Mouse (Mus musculus) stomach, embryonic 15.5 days (tissue): ENCODE data around the gene Prm1. TPM values are rescaled to one million over a fixed set of nuclear protein-coding genes. Genes with fewer than 3 reads are reported as not detected.
"Not testable (repeated sequence)": the region's sequence is repeated elsewhere in the genome, so short reads cannot be mapped to it uniquely, and the experiment has no call there.

Experiments
- ATAC-seq: fragments of 200-750 bp; cut with Nextera tagmentation; 2 replicates; pipeline ENCODE4 v1.8.0; 2017; ENCODE audit warnings: low read depth, moderate number of reproducible peaks, moderate TSS enrichment; ENCODE audit not compliant: insufficient read depth, low FRiP score
- H3K27ac ChIP-seq: fragments of 300-500 bp; sonication (generic); 2 replicates; pipeline ENCODE4 v1.5.1; 2015; ENCODE audit warnings: mild to moderate bottlenecking, inconsistent platforms
- H3K27me3 ChIP-seq: fragments of 300-500 bp; sonication (generic); replicated peaks from 2 replicates; pipeline ENCODE4 v1.6.1; 2015; ENCODE audit warnings: inconsistent platforms
- H3K36me3 ChIP-seq: fragments of 300-500 bp; sonication (generic); 2 replicates; pipeline ENCODE4 v1.6.1; 2015; ENCODE audit warnings: inconsistent platforms
- H3K4me1 ChIP-seq: fragments of 300-500 bp; sonication (generic); 2 replicates; pipeline ENCODE4 v1.6.1; 2015; ENCODE audit warnings: inconsistent platforms
- H3K4me2 ChIP-seq: fragments of 300-500 bp; sonication (generic); 2 replicates; pipeline ENCODE4 v1.6.1; 2015; ENCODE audit warnings: mild to moderate bottlenecking, inconsistent platforms
- H3K4me3 ChIP-seq: fragments of 300-500 bp; sonication (generic); replicated peaks from 2 replicates; pipeline ENCODE4 v1.5.1; 2015; ENCODE audit warnings: inconsistent platforms
- H3K9ac ChIP-seq: fragments of 300-500 bp; sonication (generic); 2 replicates; pipeline ENCODE4 v1.6.1; 2015; ENCODE audit warnings: inconsistent platforms
- H3K9me3 ChIP-seq: fragments of 300-500 bp; sonication (generic); 2 replicates; pipeline ENCODE4 v1.6.1; 2016; ENCODE audit warnings: inconsistent platforms
- WGBS: fragments of 180-500 bp; shearing (Covaris S2); methylation state at CpG from one replicate; pipeline ENCODE4 v1.1.7; 2015; 5-methylcytosine and 5-hydroxymethylcytosine counted together
- polyA plus RNA-seq: library from polyadenylated mRNA; unstranded; fragments of >200 nt; fragmentation: Nextera tagmentation; extraction: Ambion mirVana; gene quantifications from 2 replicates; pipeline ENCODE4 v1.2.1, GENCODE M21; 2015

Prm1 gene
- polyA plus RNA-seq, 1 experiment from 2014 or later: not detected

GRCm38 (mm10) chr16:10818579-10819135 lies 13.0 kb upstream of the Prm1 start:
- WGBS: 79% methylated on average over 4 of the region's 4 CpGs
- Histone ChIP-seq H3K4me1 (0 out of 2 replicates have a peak, but pooled peaks cover 8% of the 10 kb centered on the region), H3K27me3 (no peaks in the 10 kb centered on the region), H3K9ac (no peak overlapping the region), H3K4me2 (no peak overlapping the region), H3K9me3 (no peaks in the 10 kb centered on the region), H3K4me3 (no peak overlapping the region), H3K27ac (no peak overlapping the region), H3K36me3 (no peaks in the 10 kb centered on the region)
- 0 out of 2 replicates have a peak, but pooled peaks have one; percentile 19 for ATAC-seq

DNA sequence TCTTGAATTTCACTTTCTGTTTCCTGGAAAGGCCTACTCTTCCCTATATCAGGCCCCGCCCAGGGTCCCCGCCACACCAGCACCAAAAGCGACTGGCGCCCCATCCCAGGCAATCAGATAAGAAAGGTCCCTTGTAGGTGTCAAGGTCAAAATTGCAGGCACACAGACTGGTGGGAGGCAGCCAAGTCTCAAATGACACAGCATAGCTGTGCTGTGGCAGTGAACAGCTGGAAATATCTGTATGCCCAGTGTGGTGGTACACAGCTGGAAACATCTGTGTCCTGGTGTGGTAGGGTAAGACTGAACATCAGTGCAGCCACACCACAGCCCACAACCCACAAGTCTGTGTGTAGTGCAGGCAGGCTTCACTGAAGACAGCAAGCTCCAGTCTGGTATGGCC lies 9.2 kb upstream of the Prm1 start:
- Histone ChIP-seq H3K4me2 (no peak overlapping the region), H3K9me3 (no peaks in the 10 kb centered on the region), H3K27me3 (no peaks in the 10 kb centered on the region), H3K4me1 (no peaks in the 10 kb centered on the region), H3K36me3 (no peaks in the 10 kb centered on the region), H3K27ac (no peak overlapping the region), H3K9ac (no peak overlapping the region), H3K4me3 (no peak overlapping the region)
- no peak for ATAC-seq
- WGBS: 55% methylated on average over 4 of the region's 4 CpGs

- ATAC-seq: no peak
Measured at GRCm38 (mm10) chr16:10813726-10814125, 8.1 kb upstream of the Prm1 start.

DNA sequence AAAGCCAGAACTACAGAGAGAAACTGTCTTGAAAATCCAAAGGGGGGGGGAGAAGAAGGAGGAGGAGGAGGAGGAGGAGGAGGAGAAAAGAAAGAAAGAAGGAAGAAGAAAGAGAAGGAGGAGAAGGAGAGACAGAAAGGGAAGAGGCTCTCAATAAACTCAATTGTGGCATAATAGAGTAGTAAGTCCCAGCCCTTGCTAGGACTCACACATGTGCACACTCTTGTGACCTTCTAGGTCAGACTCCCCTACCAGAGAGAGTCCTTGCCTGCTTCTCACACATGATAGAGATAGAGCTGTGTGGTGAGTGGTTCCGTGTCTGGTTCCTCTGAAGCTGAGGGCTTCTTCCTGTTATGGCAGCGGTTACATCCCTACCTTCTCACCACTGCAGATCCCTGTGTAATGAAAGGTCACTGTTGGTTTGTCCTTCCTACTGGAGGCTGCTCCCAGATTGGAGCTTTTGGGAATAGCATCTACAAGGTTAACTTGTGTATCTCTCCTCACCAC lies 7.3 kb upstream of the Prm1 start, which contains the start of gene Gm11172:
Gm11172 (plus strand) TSS at position 51 of the 507 bp plus-strand sequence.
- ATAC-seq: no peak
- Histone ChIP-seq H3K27ac (no peak within 1 kb of the TSS), H3K36me3 (no peaks in the 10 kb centered on the region), H3K4me3 (no peak within 1 kb of the TSS), H3K4me2 (no peak within 1 kb of the TSS), H3K9me3 (no peaks in the 10 kb centered on the region), H3K27me3 (no peaks in the 10 kb centered on the region), H3K9ac (no peak within 1 kb of the TSS), H3K4me1 (no peaks in the 10 kb centered on the region)
- 83% methylated on average over 2 of the region's 2 CpGs for whole genome bisulfite sequencing

More at GRCm38 (mm10) chr16:10813726-10814125, 8.1 kb upstream of the Prm1 start:
- Histone ChIP-seq H3K4me2 (no peak overlapping the region), H3K27ac (no peak overlapping the region), H3K27me3 (no peaks in the 10 kb centered on the region), H3K4me3 (no peak overlapping the region), H3K9me3 (no peaks in the 10 kb centered on the region), H3K4me1 (no peaks in the 10 kb centered on the region), H3K36me3 (no peaks in the 10 kb centered on the region), H3K9ac (no peak overlapping the region)
- 73% methylated on average over 4 of the region's 4 CpGs for WGBS

GRCm38 (mm10) chr16:10810376-10810775 lies 4.7 kb upstream of the Prm1 start:
- H3K9ac ChIP-seq: no peak overlapping the region
- H3K4me3 ChIP-seq: no peak overlapping the region
- no peak overlapping the region for H3K27ac ChIP-seq
- H3K9me3 ChIP-seq: no peaks in the 10 kb centered on the region
- no peaks in the 10 kb centered on the region for H3K4me1 ChIP-seq
- WGBS: 87% methylated on average over 1 of the region's 1 CpGs
- no peaks in the 10 kb centered on the region for H3K27me3 ChIP-seq
- no peak for ATAC-seq
- H3K4me2 ChIP-seq: no peak overlapping the region
- H3K36me3 ChIP-seq: no peaks in the 10 kb centered on the region

GRCm38 (mm10) chr16:10802420-10802819 lies 3.2 kb downstream of the Prm1 start:
- H3K36me3 ChIP-seq, H3K9ac ChIP-seq, H3K4me2 ChIP-seq, H3K9me3 ChIP-seq, H3K27ac ChIP-seq, H3K27me3 ChIP-seq, H3K4me1 ChIP-seq, H3K4me3 ChIP-seq: not testable (repeated sequence)
- peak; percentile 85 for ATAC-seq
- 62% methylated on average over 3 of the region's 3 CpGs for WGBS

DNA sequence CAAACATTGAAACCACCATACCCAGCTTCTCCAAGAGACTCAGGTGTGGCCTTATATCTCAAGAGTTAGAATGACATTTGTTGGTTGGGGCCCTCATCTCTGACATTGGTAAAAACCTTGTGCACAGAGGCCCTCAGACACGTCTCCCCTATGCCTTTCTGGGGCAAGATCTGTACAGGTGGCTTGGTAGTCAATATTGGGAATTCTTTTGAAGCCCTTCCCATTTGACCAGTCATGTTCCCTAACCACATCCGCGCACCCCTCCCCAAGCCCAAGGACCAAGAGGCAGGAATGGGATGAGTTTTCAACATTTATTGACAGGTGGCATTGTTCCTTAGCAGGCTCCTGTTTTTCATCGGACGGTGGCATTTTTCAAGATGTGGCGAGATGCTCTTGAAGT lies 9.6 kb downstream of the Prm1 start, which contains the start of gene Prm2:
Prm2 (minus strand) TSS at position 101 of the 400 bp plus-strand sequence.
- ATAC-seq: no peak
- no peak within 1 kb of the TSS for H3K27ac ChIP-seq

GRCm38 (mm10) chr16:10790702-10791101 lies 14.9 kb downstream of the Prm1 start, which contains the start of gene Prm3:
Gene Prm3, minus strand, starts transcription at chr16:10790914.
- no peak for ATAC-seq
- H3K36me3 ChIP-seq: no peaks in the 10 kb centered on the region
- no peak within 1 kb of the TSS for H3K27ac ChIP-seq
- no peaks in the 10 kb centered on the region; the same call in 1 of the 2 replicates for H3K27me3 ChIP-seq
- peaks cover 9% of the 10 kb centered on the region for H3K4me1 ChIP-seq
- 73% methylated on average over 9 of the region's 9 CpGs for WGBS
- no peaks in the 10 kb centered on the region for H3K9me3 ChIP-seq
- H3K4me3 ChIP-seq: no peak within 1 kb of the TSS
- no peak within 1 kb of the TSS for H3K4me2 ChIP-seq
- H3K9ac ChIP-seq: no peak within 1 kb of the TSS

More for the DNA sequence above, 9.6 kb downstream of the Prm1 start, which contains the start of gene Prm2:
- Histone ChIP-seq H3K9me3 (no peaks in the 10 kb centered on the region), H3K4me1 (no peaks in the 10 kb centered on the region), H3K4me2 (no peak within 1 kb of the TSS), H3K27me3 (peaks cover 10% of the 10 kb centered on the region), H3K36me3 (no peaks in the 10 kb centered on the region), H3K9ac (no peak within 1 kb of the TSS), H3K4me3 (no peak within 1 kb of the TSS)
- WGBS: 73% methylated on average over 6 of the region's 6 CpGs

DNA sequence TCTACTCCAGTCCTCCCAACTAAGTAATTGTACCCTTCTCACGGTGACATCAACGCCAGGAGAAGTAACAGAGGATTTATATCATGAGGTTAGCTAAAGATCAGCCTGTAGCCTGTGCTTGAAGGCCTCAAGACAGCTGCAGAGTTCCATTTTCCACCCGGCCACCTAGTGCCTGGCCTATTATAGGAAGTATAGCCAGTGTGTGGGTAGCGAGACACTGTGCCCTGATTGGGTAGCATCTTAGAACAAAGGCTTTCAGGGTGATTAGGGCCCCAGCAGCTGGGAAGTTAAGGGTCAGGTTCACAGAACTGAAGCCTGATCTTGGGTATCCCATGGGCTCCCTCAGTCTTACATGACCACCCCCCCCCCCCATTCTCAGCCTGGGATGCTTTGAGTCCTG lies 16.8 kb downstream of the Prm1 start:
- WGBS: 66% methylated on average over 4 of the region's 4 CpGs
- no peak overlapping the region for H3K4me2 ChIP-seq
- H3K36me3 ChIP-seq: no peaks in the 10 kb centered on the region
- peaks cover 14% of the 10 kb centered on the region for H3K4me1 ChIP-seq
- no peaks in the 10 kb centered on the region for H3K9me3 ChIP-seq
- ATAC-seq: no peak
- no peak overlapping the region for H3K27ac ChIP-seq
- no peak overlapping the region for H3K4me3 ChIP-seq
- no peak overlapping the region for H3K9ac ChIP-seq
- H3K27me3 ChIP-seq: no peaks in the 10 kb centered on the region

GRCm38 (mm10) chr16:10788271-10788670 lies 17.4 kb downstream of the Prm1 start, which contains the start of gene Tnp2:
Gene Tnp2, minus strand, starts transcription at chr16:10788660.
- no peaks in the 10 kb centered on the region for H3K9me3 ChIP-seq
- ATAC-seq: no peak
- no peak within 1 kb of the TSS for H3K4me3 ChIP-seq
- H3K9ac ChIP-seq: no peak within 1 kb of the TSS
- H3K4me2 ChIP-seq: no peak within 1 kb of the TSS
- H3K4me1 ChIP-seq: peaks cover 17% of the 10 kb centered on the region
- WGBS: 46% methylated on average over 16 of the region's 16 CpGs
- H3K27me3 ChIP-seq: no peaks in the 10 kb centered on the region
- H3K27ac ChIP-seq: no peak within 1 kb of the TSS
- no peaks in the 10 kb centered on the region for H3K36me3 ChIP-seq

DNA sequence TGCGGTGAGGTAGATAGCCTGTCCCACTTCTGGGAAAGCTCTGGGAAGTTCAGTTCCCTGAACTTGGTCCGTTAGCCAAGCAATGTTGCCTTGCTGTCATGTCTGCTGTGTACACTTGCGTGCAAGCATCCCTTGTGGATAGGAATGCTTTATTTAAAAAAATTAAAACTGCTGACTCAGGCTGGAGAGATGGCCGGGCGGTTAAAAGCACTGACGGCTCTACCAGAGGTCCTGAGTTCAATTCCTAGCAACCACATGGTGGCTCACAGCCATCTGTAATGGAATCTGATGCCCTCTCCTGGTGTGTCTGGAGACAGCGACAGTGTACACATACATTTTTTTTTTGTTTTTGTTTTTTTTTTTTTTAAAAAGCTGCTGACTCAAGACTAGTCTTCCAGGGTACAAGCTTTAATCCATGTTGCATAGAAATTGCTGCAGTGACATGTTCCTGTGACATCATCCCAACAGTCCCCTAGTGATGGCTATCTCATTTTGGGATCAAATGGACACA lies 18.0 kb downstream of the Prm1 start:
- no peaks in the 10 kb centered on the region for H3K36me3 ChIP-seq
- 72% methylated on average over 7 of the region's 7 CpGs for WGBS
- no peak for ATAC-seq
- H3K27me3 ChIP-seq: no peaks in the 10 kb centered on the region
- no peak overlapping the region for H3K27ac ChIP-seq
- no peaks in the 10 kb centered on the region for H3K9me3 ChIP-seq
- H3K4me1 ChIP-seq: peaks cover 23% of the 10 kb centered on the region
- no peak overlapping the region for H3K4me2 ChIP-seq
- H3K9ac ChIP-seq: no peak overlapping the region
- H3K4me3 ChIP-seq: no peak overlapping the region

DNA sequence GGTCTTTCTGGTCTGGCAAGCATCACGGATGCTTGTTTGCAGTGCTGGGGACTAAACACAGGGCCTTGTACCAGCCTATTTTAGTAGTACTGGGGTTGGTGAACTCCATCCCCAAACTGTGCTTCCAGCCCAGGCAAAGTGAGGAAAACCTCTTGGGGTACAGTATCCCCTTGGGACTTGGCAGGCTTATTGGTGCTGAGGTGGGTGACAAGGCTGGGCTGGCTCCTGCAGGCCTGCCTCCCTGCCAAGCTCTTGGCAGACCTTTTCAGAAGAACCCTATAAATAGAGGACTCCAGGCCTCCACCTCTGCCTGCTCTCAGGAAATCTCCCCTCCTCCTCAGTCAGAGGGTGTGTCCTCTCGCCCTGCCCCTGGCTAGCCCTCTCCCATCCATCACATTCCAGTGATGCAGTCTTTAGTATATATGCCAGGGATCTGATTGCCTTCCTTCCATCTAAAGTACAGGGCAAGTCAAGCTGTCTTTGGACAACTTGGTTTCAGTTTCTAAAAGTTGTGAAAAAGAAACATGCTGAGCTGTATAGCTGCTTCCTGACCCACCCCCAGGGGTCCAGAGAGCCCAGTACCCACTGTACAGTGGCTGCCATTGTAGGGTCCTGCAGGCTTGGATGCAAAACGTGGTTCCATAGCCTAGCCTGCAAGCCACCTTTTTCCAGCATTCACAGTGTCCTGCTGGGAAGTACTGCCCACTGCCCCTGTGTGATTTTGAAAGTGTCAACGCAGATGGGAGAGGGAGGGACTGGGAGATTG lies 18.7 kb downstream of the Prm1 start:
- 45% methylated on average over 4 of the region's 4 CpGs for WGBS
- ATAC-seq: no peak
- Histone ChIP-seq H3K27ac (peak overlapping the region; percentile 100), H3K4me3 (peak overlapping the region; percentile 76; the same call in 1 of the 2 replicates), H3K27me3 (no peaks in the 10 kb centered on the region), H3K9me3 (no peaks in the 10 kb centered on the region), H3K9ac (no peak overlapping the region), H3K4me1 (peaks cover 30% of the 10 kb centered on the region), H3K4me2 (peak overlapping the region; percentile 96), H3K36me3 (no peaks in the 10 kb centered on the region)
